Mouse (Mus musculus) Patski (cell line): ENCODE measurements around the gene Olfr1046. TPM values are rescaled to one million over a fixed set of nuclear protein-coding genes. Genes with fewer than 3 reads are reported as not detected.
"Not testable (repeated sequence)": the region's sequence is repeated elsewhere in the genome, so short reads cannot be mapped to it uniquely, and the experiment has no call there.

Experiments
- ATAC-seq: fragments of 100-300 bp; one replicate; pipeline ENCODE4 v1.8.0; 2021
- CTCF ChIA-PET: fragments of 350-600 bp; sonication (Branson Sonifier 250); formaldehyde crosslinking; loops from one replicate; lab custom pipeline; 2022; ENCODE audit warnings: inconsistent platforms; lab: Charles Lee
- POLR2A ChIA-PET: fragments of 350-600 bp; sonication (Branson Sonifier 250); formaldehyde crosslinking; loops from one replicate; lab custom pipeline; 2022; ENCODE audit warnings: antibody characterized with exemption, inconsistent platforms; lab: Charles Lee
- DNase-seq: peaks from one replicate; pipeline ENCODE4 v3.0.0-alpha.2; 2011; ENCODE audit warnings: low read depth, low spot score
- H3K27me3 ChIP-seq: fragments of 371-371 bp; one replicate; pipeline ENCODE4 v1.5.1; 2021
- CTCF ChIP-seq: fragments of 100-300 bp; IDR thresholded peaks from one replicate; pipeline ENCODE4 v1.5.1; 2021
- in situ Hi-C: fragments of 300-500 bp; cut with MboI; formaldehyde crosslinking; loops from 3 replicates; pipeline ENCODE4 v1.11.1; 2018; ENCODE audit warnings: low pct_unique_long_range_greater_than_20kb, mixed read lengths
- polyA plus RNA-seq: library from polyadenylated mRNA; unstranded; gene quantifications from one replicate; pipeline ENCODE4 v1.2.3, GENCODE M21; 2021

Gene Olfr1046
- not detected for polyA plus RNA-seq

GRCm38 (mm10) chr2:86219214-86219613, at the start of gene Olfr1046:
TSS of gene Olfr1046 (minus strand) at chr2:86219314.
- in situ Hi-C loops: no loop called here
- ATAC-seq: no peak
- ChIA-PET POLR2A (no interaction called here), CTCF (no interaction called here)
- no peaks in the 10 kb centered on the region for H3K27me3 ChIP-seq
- DNase-seq: no peak
- TF ChIP-seq CTCF: no peak

- in situ Hi-C loops, ATAC-seq, DNase-seq, CTCF ChIA-PET, H3K27me3 ChIP-seq, POLR2A ChIA-PET: not testable (repeated sequence)
Observed at GRCm38 (mm10) chr2:86258228-86258627, 39.1 kb upstream of the Olfr1046 start, which contains the start of gene Olfr1049. TSS of gene Olfr1049 (minus strand) at chr2:86258328.

GRCm38 (mm10) chr2:86240189-86240588, 21.1 kb upstream of the Olfr1046 start, which contains the start of gene Olfr1048:
TSS of gene Olfr1048 (minus strand) at chr2:86240289.
- ATAC-seq: no peak
- DNase-seq: no peak
- H3K27me3 ChIP-seq: no peaks in the 10 kb centered on the region
- ChIA-PET CTCF (no interaction called here), POLR2A (no interaction called here)
- no peak for TF ChIP-seq CTCF
- in situ Hi-C loops: no loop called here

GRCm38 (mm10) chr2:86231301-86231700, 12.2 kb upstream of the Olfr1046 start, which contains the start of gene Olfr1047:
TSS of gene Olfr1047 (minus strand) at chr2:86231401.
- ChIA-PET CTCF (no interaction called here), POLR2A (no interaction called here)
- no peaks in the 10 kb centered on the region for H3K27me3 ChIP-seq
- TF ChIP-seq CTCF: no peak
- ATAC-seq: no peak
- in situ Hi-C loops: no loop called here
- DNase-seq: no peak

- no peak for TF ChIP-seq CTCF
- in situ Hi-C loops: no loop called here
- no peak for DNase-seq
- ATAC-seq: no peak
- CTCF ChIA-PET: no interaction called here
- POLR2A ChIA-PET: no interaction called here
- no peaks in the 10 kb centered on the region for H3K27me3 ChIP-seq
Observed at GRCm38 (mm10) chr2:86202909-86203308, 16.2 kb downstream of the Olfr1046 start, which contains the start of gene Olfr1045. TSS of gene Olfr1045 (minus strand) at chr2:86203009.

- ChIA-PET POLR2A (no interaction called here), CTCF (no interaction called here)
- no peak for DNase-seq
- in situ Hi-C loops: no loop called here
- no peak for TF ChIP-seq CTCF
- no peak for ATAC-seq
- no peaks in the 10 kb centered on the region for H3K27me3 ChIP-seq
Observed at GRCm38 (mm10) chr2:86195863-86196262, 23.3 kb downstream of the Olfr1046 start.

GRCm38 (mm10) chr2:86185583-86185982, 33.5 kb downstream of the Olfr1046 start, which contains the start of gene Olfr52:
TSS of gene Olfr52 (minus strand) at chr2:86185683.
- DNase-seq: no peak
- in situ Hi-C loops: no loop called here
- ChIA-PET POLR2A (no interaction called here), CTCF (no interaction called here)
- TF ChIP-seq CTCF: no peak
- ATAC-seq: no peak
- H3K27me3 ChIP-seq: no peaks in the 10 kb centered on the region

GRCm38 (mm10) chr2:86179950-86180349, 39.2 kb downstream of the Olfr1046 start:
- DNase-seq (no peak), ATAC-seq (no peak)
- ChIA-PET POLR2A (no interaction called here), CTCF (no interaction called here)
- H3K27me3 ChIP-seq: no peaks in the 10 kb centered on the region
- in situ Hi-C loops: no loop called here
- no peak for TF ChIP-seq CTCF

GRCm38 (mm10) chr2:86177720-86178119, 41.4 kb downstream of the Olfr1046 start, which contains the start of gene Olfr1044:
TSS of gene Olfr1044 (minus strand) at chr2:86177820.
- in situ Hi-C loops: no loop called here
- no peak for TF ChIP-seq CTCF
- no peak for DNase-seq

GRCm38 (mm10) chr2:86175422-86175821, 43.7 kb downstream of the Olfr1046 start:
- POLR2A ChIA-PET, CTCF ChIA-PET, DNase-seq, ATAC-seq, in situ Hi-C loops, H3K27me3 ChIP-seq: not testable (repeated sequence)

More at GRCm38 (mm10) chr2:86177720-86178119, 41.4 kb downstream of the Olfr1046 start, which contains the start of gene Olfr1044:
- POLR2A ChIA-PET: no interaction called here
- no peaks in the 10 kb centered on the region for H3K27me3 ChIP-seq
- ATAC-seq: no peak
- CTCF ChIA-PET: no interaction called here

- CTCF ChIA-PET: no interaction called here
- TF ChIP-seq CTCF: no peak
- POLR2A ChIA-PET: no interaction called here
- ATAC-seq (no peak), DNase-seq (no peak)
- in situ Hi-C loops: no loop called here
- H3K27me3 ChIP-seq: no peaks in the 10 kb centered on the region
Observed at GRCm38 (mm10) chr2:86167422-86167821, 51.7 kb downstream of the Olfr1046 start, which contains the start of gene Olfr1043. TSS of gene Olfr1043 (minus strand) at chr2:86167522.

Other genes with a start within 250 kb of the Olfr1046 start
- not detected for gene Olfr1029, start 245.4 kb downstream of the Olfr1046 start, polyA plus RNA-seq
- gene Olfr1030, start 240.0 kb downstream of the Olfr1046 start, polyA plus RNA-seq: not detected
- not detected for gene Olfr1031, start 229.0 kb downstream of the Olfr1046 start, polyA plus RNA-seq
- not detected for gene Olfr1032, start 213.8 kb downstream of the Olfr1046 start, polyA plus RNA-seq
- not detected for gene Olfr1033, start 198.7 kb downstream of the Olfr1046 start, polyA plus RNA-seq
- not detected for gene Olfr1034, start 173.5 kb downstream of the Olfr1046 start, polyA plus RNA-seq
- not detected for gene Olfr1036, start 145.3 kb downstream of the Olfr1046 start, polyA plus RNA-seq
- gene Olfr1037, start 131.9 kb downstream of the Olfr1046 start, polyA plus RNA-seq: not detected
- not detected for gene Olfr1039, start 83.4 kb downstream of the Olfr1046 start, polyA plus RNA-seq
- gene Olfr1040, start 72.6 kb downstream of the Olfr1046 start, polyA plus RNA-seq: not detected
- not detected for gene Olfr1042, start 57.5 kb downstream of the Olfr1046 start, polyA plus RNA-seq
- not detected for gene Olfr1043, start 51.8 kb downstream of the Olfr1046 start, polyA plus RNA-seq
- gene Olfr1044, start 41.5 kb downstream of the Olfr1046 start, polyA plus RNA-seq: not detected
- gene Olfr52, start 33.6 kb downstream of the Olfr1046 start, polyA plus RNA-seq: not detected
- not detected for gene Olfr1045, start 16.3 kb downstream of the Olfr1046 start, polyA plus RNA-seq
- not detected for gene Olfr1047, start 12.1 kb upstream of the Olfr1046 start, polyA plus RNA-seq
- gene Olfr1048, start 21.0 kb upstream of the Olfr1046 start, polyA plus RNA-seq: not detected
- not detected for gene Olfr1049, start 39.0 kb upstream of the Olfr1046 start, polyA plus RNA-seq
- not detected for gene Olfr1051, start 59.8 kb upstream of the Olfr1046 start, polyA plus RNA-seq
- gene Olfr1052, start 73.1 kb upstream of the Olfr1046 start, polyA plus RNA-seq: not detected
- gene Olfr1053, start 96.0 kb upstream of the Olfr1046 start, polyA plus RNA-seq: not detected
- not detected for gene Olfr1054, start 116.1 kb upstream of the Olfr1046 start, polyA plus RNA-seq
- gene Olfr1055, start 131.0 kb upstream of the Olfr1046 start, polyA plus RNA-seq: not detected
- not detected for gene Olfr1056, start 143.2 kb upstream of the Olfr1046 start, polyA plus RNA-seq
- gene Olfr1057, start 159.1 kb upstream of the Olfr1046 start, polyA plus RNA-seq: not detected
- gene Olfr1058, start 169.2 kb upstream of the Olfr1046 start, polyA plus RNA-seq: not detected
- gene Olfr1061, start 194.7 kb upstream of the Olfr1046 start, polyA plus RNA-seq: not detected
- not detected for gene Olfr1062, start 207.4 kb upstream of the Olfr1046 start, polyA plus RNA-seq
- gene Olfr1065, start 231.3 kb upstream of the Olfr1046 start, polyA plus RNA-seq: not detected
- not detected for gene Olfr1066, start 237.0 kb upstream of the Olfr1046 start, polyA plus RNA-seq